Mouse (Mus musculus) CH12.LX (cell line): ENCODE results near the gene Gtf2h4. TPM values are rescaled to one million over a fixed set of nuclear protein-coding genes. Genes with fewer than 3 reads are reported as not detected.

Source experiments
- DNase-seq: peaks from one replicate; pipeline ENCODE4 v3.0.0-alpha.2; 2013; ENCODE audit errors: extremely low read depth
- H3K27ac ChIP-seq: 2 replicates; pipeline ENCODE4 v1.5.1; 2012; ENCODE audit warnings: low read depth, mild to moderate bottlenecking, control low read depth, moderate library complexity; ENCODE audit not compliant: insufficient read depth
- H3K27me3 ChIP-seq: replicated peaks from 2 replicates; pipeline ENCODE3; 2012; ENCODE audit warnings: inconsistent platforms
- H3K36me3 ChIP-seq, 2 experiments: replicated peaks in 1 of 2; 2 replicates each; pipeline versions ENCODE3 to v1.6.1; 2012; ENCODE audit warnings: inconsistent platforms in 1 of 2, low read length in 1 of 2, mild to moderate bottlenecking in 1 of 2, mixed read lengths in 1 of 2, moderate library complexity in 1 of 2; ENCODE audit not compliant: control insufficient read depth in 1 of 2, insufficient read depth in 1 of 2
- H3K4me1 ChIP-seq, 2 experiments: 2 replicates each; pipeline ENCODE4 v1.6.1; 2012; ENCODE audit warnings: inconsistent platforms in 1 of 2, moderate library complexity in 1 of 2; ENCODE audit not compliant: insufficient read depth in 2 of 2, control insufficient read depth in 1 of 2
- H3K4me2 ChIP-seq: 2 replicates; pipeline ENCODE4 v1.6.1; 2012; ENCODE audit warnings: low read depth, mild to moderate bottlenecking, control low read depth; ENCODE audit not compliant: poor library complexity, insufficient read depth, severe bottlenecking
- H3K4me3 ChIP-seq, 3 experiments: fragments of 150-350 bp in 1 of 3; sonication (generic) in 1 of 3; replicated peaks in 1 of 3; 2 replicates each; pipeline versions ENCODE3 to v1.5.1; 2011 to 2012; ENCODE audit warnings: low read depth in 2 of 3, low read length in 2 of 3, mild to moderate bottlenecking in 2 of 3, moderate library complexity in 2 of 3, control low read depth in 1 of 3, improper control_type of control experiment in 1 of 3, inconsistent platforms in 1 of 3, mixed read lengths in 1 of 3; ENCODE audit not compliant: poor library complexity in 1 of 3
- H3K79me2 ChIP-seq: replicated peaks from 2 replicates; pipeline ENCODE4 v1.6.1; 2012; ENCODE audit warnings: mild to moderate bottlenecking, moderate library complexity; ENCODE audit not compliant: control insufficient read depth, poor library complexity, insufficient read depth, severe bottlenecking; ENCODE audit errors: extremely low read depth
- H3K9ac ChIP-seq: 2 replicates; pipeline ENCODE4 v1.6.1; 2012; ENCODE audit warnings: low read depth, mild to moderate bottlenecking, control low read depth, moderate library complexity; ENCODE audit not compliant: insufficient read depth
- H3K9me3 ChIP-seq: replicated peaks from 2 replicates; pipeline ENCODE3; 2012; ENCODE audit warnings: low read length, inconsistent platforms, mixed read lengths
- CHD1 ChIP-seq: IDR thresholded peaks from 2 replicates; pipeline ENCODE4 v1.6.1; 2012; ENCODE audit warnings: low read depth, low read length, improper control_type of control experiment, inconsistent platforms
- CTCF ChIP-seq, 2 experiments: IDR thresholded peaks in 1 of 2; conservative IDR thresholded peaks in 1 of 2; 2 replicates each; pipeline ENCODE4 v1.5.1; 2011 to 2012; ENCODE audit warnings: low read depth in 2 of 2, low read length in 2 of 2, improper control_type of control experiment in 1 of 2, inconsistent platforms in 1 of 2, mild to moderate bottlenecking in 1 of 2, moderate library complexity in 1 of 2
- E2F4 ChIP-seq: IDR thresholded peaks from 2 replicates; pipeline ENCODE4 v1.6.1; 2011; ENCODE audit warnings: low read depth, low read length, improper control_type of control experiment; ENCODE audit not compliant: insufficient replicate concordance
- ELF1 ChIP-seq: IDR thresholded peaks from 2 replicates; pipeline ENCODE4 v1.6.1; 2014; ENCODE audit warnings: low read depth, mild to moderate bottlenecking, inconsistent platforms, low read length, improper control_type of control experiment
- EP300 ChIP-seq: IDR thresholded peaks from 2 replicates; pipeline ENCODE4 v1.6.1; 2011; ENCODE audit warnings: low read length, improper control_type of control experiment
- ETS1 ChIP-seq: conservative IDR thresholded peaks from 2 replicates; pipeline ENCODE4 v1.6.1; 2012; ENCODE audit warnings: low read depth, mild to moderate bottlenecking, inconsistent platforms, low read length, improper control_type of control experiment, moderate library complexity
- GABPA ChIP-seq: IDR thresholded peaks from 2 replicates; pipeline ENCODE4 v1.6.1; 2012; ENCODE audit warnings: low read depth, low read length, improper control_type of control experiment, inconsistent platforms; ENCODE audit not compliant: insufficient replicate concordance
- HCFC1 ChIP-seq: IDR thresholded peaks from 2 replicates; pipeline ENCODE4 v1.6.1; 2012; ENCODE audit warnings: low read depth, mild to moderate bottlenecking, inconsistent platforms, low read length, improper control_type of control experiment
- IRF4 ChIP-seq: IDR thresholded peaks from 2 replicates; pipeline ENCODE4 v1.6.1; 2014; ENCODE audit warnings: low read depth, mild to moderate bottlenecking, inconsistent platforms, low read length, improper control_type of control experiment
- JUND ChIP-seq: conservative IDR thresholded peaks from 2 replicates; pipeline ENCODE4 v1.6.1; 2011; ENCODE audit warnings: low read depth, low read length, improper control_type of control experiment
- MAFK ChIP-seq: IDR thresholded peaks from 2 replicates; pipeline ENCODE4 v1.6.1; 2011; ENCODE audit warnings: low read length, improper control_type of control experiment; ENCODE audit not compliant: insufficient replicate concordance
- MYC ChIP-seq: IDR thresholded peaks from 2 replicates; pipeline ENCODE4 v1.6.1; 2011; ENCODE audit warnings: low read depth, mild to moderate bottlenecking, improper control_type of control experiment, low read length
- NRF1 ChIP-seq: IDR thresholded peaks from 2 replicates; pipeline ENCODE4 v1.6.1; 2014; ENCODE audit warnings: low read depth, mild to moderate bottlenecking, inconsistent platforms, low read length, improper control_type of control experiment, moderate library complexity
- PAX5 ChIP-seq: IDR thresholded peaks from 2 replicates; pipeline ENCODE4 v1.6.1; 2012; ENCODE audit warnings: low read length, inconsistent platforms, mixed read lengths
- POLR2A ChIP-seq: IDR thresholded peaks from 2 replicates; pipeline ENCODE4 v1.6.1; 2011; ENCODE audit warnings: low read depth, mild to moderate bottlenecking, improper control_type of control experiment, low read length
- RAD21 ChIP-seq: IDR thresholded peaks from 2 replicates; pipeline ENCODE4 v1.6.1; 2011; ENCODE audit warnings: low read depth, mild to moderate bottlenecking, low read length, improper control_type of control experiment, moderate library complexity
- RCOR1 ChIP-seq: conservative IDR thresholded peaks from 2 replicates; pipeline ENCODE4 v1.6.1; 2012; ENCODE audit warnings: low read depth, mild to moderate bottlenecking, inconsistent platforms, low read length, improper control_type of control experiment
- SIN3A ChIP-seq: IDR thresholded peaks from 2 replicates; pipeline ENCODE4 v1.6.1; 2012; ENCODE audit warnings: low read length, improper control_type of control experiment, inconsistent platforms
- TCF12 ChIP-seq: IDR thresholded peaks from 2 replicates; pipeline ENCODE4 v1.6.1; 2014; ENCODE audit warnings: low read depth, mild to moderate bottlenecking, inconsistent platforms, low read length, improper control_type of control experiment
- USF1 ChIP-seq: IDR thresholded peaks from 2 replicates; pipeline ENCODE4 v1.6.1; 2014; ENCODE audit warnings: low read depth, mild to moderate bottlenecking, inconsistent platforms, low read length, improper control_type of control experiment
- ZC3H11A ChIP-seq: IDR thresholded peaks from 2 replicates; pipeline ENCODE4 v1.6.1; 2012; ENCODE audit warnings: low read depth, mild to moderate bottlenecking, inconsistent platforms, low read length, improper control_type of control experiment
- ZNF384 ChIP-seq: IDR thresholded peaks from 2 replicates; pipeline ENCODE4 v1.6.1; 2012; ENCODE audit warnings: low read depth, low read length, improper control_type of control experiment, inconsistent platforms
- dilution Hi-C: fragments of 300-500 bp; cut with MboI; formaldehyde crosslinking; loops from 2 replicates; pipeline ENCODE4 v1.14.3; 2020; ENCODE audit warnings: low sequenced_read_pairs; ENCODE audit not compliant: extremely low pct_unique_long_range_greater_than_20kb, extremely low pct_ligation_motif_present
- in situ Hi-C: fragments of 300-500 bp; cut with MboI; formaldehyde crosslinking; loops from 3 replicates; pipeline ENCODE4 v1.14.3; 2019; ENCODE audit warnings: low sequenced_read_pairs, low pct_ligation_motif_present, low pct_unique_long_range_greater_than_20kb, mixed read lengths
- polyA plus RNA-seq: library from polyadenylated mRNA; unstranded; fragments of >175 nt; gene quantifications from 2 replicates; pipeline ENCODE4 v1.2.1, GENCODE M21; 2012; ENCODE audit warnings: low read depth; ENCODE audit not compliant: insufficient read length
- total RNA-seq, 2 experiments: library from RNA; depleted of rRNA; stranded (reverse); fragments of 300-350 nt in 1 of 2; fragments of >200 nt in 1 of 2; gene quantifications; 2 replicates each; pipeline ENCODE4 v1.2.3; 2012 to 2014

The Gtf2h4 gene
- total and polyA plus RNA-seq, 3 experiments: 40.0 to 55.7 (median 40.7) TPM

GRCm38 (mm10) chr17:35685061-35685460, 11.5 kb upstream of the Gtf2h4 start:
- no peaks in the 10 kb centered on the region for H3K9me3 ChIP-seq
- no peak for DNase-seq
- H3K9ac ChIP-seq: no peak overlapping the region
- no peak overlapping the region for H3K27ac ChIP-seq
- H3K79me2 ChIP-seq: no peaks in the 10 kb centered on the region
- dilution Hi-C loops: no loop called here
- no peak for TF ChIP-seq IRF4
- TF ChIP-seq USF1: no peak
- TF ChIP-seq RCOR1: no peak
- TF ChIP-seq MYC: no peak
- TF ChIP-seq E2F4: no peak
- no peak for TF ChIP-seq POLR2A
- no peak for TF ChIP-seq PAX5
- TF ChIP-seq RAD21: no peak
- no peak for TF ChIP-seq EP300
- TF ChIP-seq HCFC1: no peak
- TF ChIP-seq GABPA: no peak
- no peak for TF ChIP-seq ELF1
- TF ChIP-seq NRF1: no peak
- TF ChIP-seq, all 38 proteins: peak for 0
- peaks cover 15 to 62% of the 10 kb centered on the region in 2 experiments for H3K36me3 ChIP-seq
- in situ Hi-C loops: no loop called here
- H3K4me1 ChIP-seq: peaks cover 5 to 15% of the 10 kb centered on the region in 2 experiments; a peak in 2 of 4 replicates
- H3K27me3 ChIP-seq: no peaks in the 10 kb centered on the region
- no peak overlapping the region for H3K4me3 ChIP-seq
- H3K4me2 ChIP-seq: no peak overlapping the region

DNA sequence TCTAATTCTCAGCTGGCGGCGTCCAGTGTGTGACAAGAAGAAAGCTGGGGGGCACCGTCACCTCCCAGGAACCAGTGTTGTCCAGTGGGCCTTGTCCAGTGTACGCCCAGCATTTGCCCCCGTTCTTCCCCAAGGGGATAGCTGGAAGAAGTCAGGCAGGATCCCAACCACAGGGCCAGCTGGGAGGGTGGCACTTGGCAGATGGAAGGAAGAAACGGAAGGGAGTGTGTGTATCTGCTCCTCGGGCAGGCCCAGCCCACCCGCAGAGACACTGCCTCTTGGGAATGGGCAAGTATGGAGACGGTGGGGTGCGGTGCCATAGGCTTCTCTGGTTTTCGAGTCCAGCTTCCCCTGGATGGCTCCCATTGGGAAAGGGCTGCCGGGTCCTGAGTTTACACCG, 8.4 kb upstream of the Gtf2h4 start:
- H3K9me3 ChIP-seq: no peaks in the 10 kb centered on the region
- no peak for DNase-seq
- no peak overlapping the region for H3K27ac ChIP-seq
- no peaks in the 10 kb centered on the region for H3K27me3 ChIP-seq
- peaks cover 8 to 49% of the 10 kb centered on the region in 2 experiments for H3K36me3 ChIP-seq
- no peak for TF ChIP-seq POLR2A
- no peak for TF ChIP-seq ZC3H11A
- TF ChIP-seq CTCF (conservative IDR thresholded peaks at IDR 0.05 in 1 of 2, IDR thresholded peaks at IDR 0.05 in 1 of 2; ENCODE audit: low read depth in 2 of 2, low read length in 2 of 2): no peak
- no peak for TF ChIP-seq RCOR1
- no peak for TF ChIP-seq USF1
- no peak for TF ChIP-seq GABPA
- TF ChIP-seq SIN3A: no peak
- no peak for TF ChIP-seq TCF12
- TF ChIP-seq ZNF384: no peak
- TF ChIP-seq EP300: no peak
- no peak for TF ChIP-seq ETS1
- TF ChIP-seq MYC: no peak
- TF ChIP-seq JUND: no peak
- no peak for TF ChIP-seq CHD1
- TF ChIP-seq RAD21: no peak
- no peak for TF ChIP-seq MAFK
- no peak for TF ChIP-seq E2F4
- dilution Hi-C loops: no loop called here
- no peaks in the 10 kb centered on the region for H3K79me2 ChIP-seq
- in situ Hi-C loops: no loop called here
- H3K9ac ChIP-seq: no peak overlapping the region
- H3K4me2 ChIP-seq: no peak overlapping the region
- H3K4me1 ChIP-seq: no peaks in the 10 kb centered on the region
- H3K4me3 ChIP-seq: no peak overlapping the region
